Comparison of ENCODE assay signal across 22 mouse cellular contexts in genomic region chr5:23587614-23588013, GRCm38 (mm10).
"Had no signal": no experiment of that assay in that cellular context is flagged by ENCODE, and none has a peak within 500 bp of the region (broad histone marks: within the 10 kb centered on the region; RNA-seq: fewer than 3 reads in every experiment).

No protein-coding gene starts in this region.

- H3K27ac ChIP-seq: kidney, postnatal 0 days; layer of hippocampus, adult 2 months; limb, embryonic 12.5 days; limb, embryonic 15.5 days; liver, embryonic 12.5 days; liver, embryonic 15.5 days; midbrain, embryonic 12.5 days; midbrain, embryonic 15.5 days; neural tube, embryonic 12.5 days; neural tube, embryonic 15.5 days; stomach, postnatal 0 days had no signal

- H3K9ac ChIP-seq: limb, embryonic 12.5 days; limb, embryonic 15.5 days; liver, embryonic 12.5 days; liver, embryonic 15.5 days; midbrain, embryonic 12.5 days; midbrain, embryonic 15.5 days; neural tube, embryonic 12.5 days; neural tube, embryonic 15.5 days had no signal

- DNase-seq: kidney, adult 18-20 months; kidney, adult 9 months; kidney, postnatal 25 days; layer of hippocampus, adult 9-11 months; left cerebral cortex, postnatal 4 days; lung, adult 2 months; lung, postnatal 14 days; lung, postnatal 4 days; thymus, adult 2 months; thymus, postnatal 14 days; thymus, postnatal 4 days had no signal

- H3K4me1 ChIP-seq: limb, embryonic 15.5 days; liver, embryonic 12.5 days; liver, embryonic 15.5 days; midbrain, embryonic 12.5 days; neural tube, embryonic 12.5 days had no signal

- H3K36me3 ChIP-seq: limb, embryonic 12.5 days; limb, embryonic 15.5 days; liver, embryonic 12.5 days; liver, embryonic 15.5 days; midbrain, embryonic 12.5 days; midbrain, embryonic 15.5 days; neural tube, embryonic 12.5 days; neural tube, embryonic 15.5 days had no signal

- H3K9me3 ChIP-seq: limb, embryonic 12.5 days; limb, embryonic 15.5 days; liver, embryonic 12.5 days; liver, embryonic 15.5 days; midbrain, embryonic 12.5 days; midbrain, embryonic 15.5 days; neural tube, embryonic 12.5 days; neural tube, embryonic 15.5 days had no signal

- H3K27me3 ChIP-seq: limb, embryonic 12.5 days; limb, embryonic 15.5 days; liver, embryonic 12.5 days; liver, embryonic 15.5 days; midbrain, embryonic 12.5 days; midbrain, embryonic 15.5 days; neural tube, embryonic 12.5 days; neural tube, embryonic 15.5 days had no signal

- H3K4me2 ChIP-seq: limb, embryonic 12.5 days; limb, embryonic 15.5 days; liver, embryonic 12.5 days; liver, embryonic 15.5 days; midbrain, embryonic 12.5 days; midbrain, embryonic 15.5 days; neural tube, embryonic 12.5 days; neural tube, embryonic 15.5 days had no signal

- H3K4me3 ChIP-seq: layer of hippocampus, adult 2 months; limb, embryonic 12.5 days; limb, embryonic 15.5 days; liver, embryonic 12.5 days; liver, embryonic 15.5 days; midbrain, embryonic 12.5 days; midbrain, embryonic 15.5 days; neural tube, embryonic 12.5 days; neural tube, embryonic 15.5 days had no signal

- ATAC-seq: liver, embryonic 12.5 days; midbrain, embryonic 15.5 days had no signal
